Mouse (Mus musculus) macrophage (primary cell): ENCODE measurements around the gene Trim37. TPM values are rescaled to one million over a fixed set of nuclear protein-coding genes. Genes with fewer than 3 reads are reported as not detected.

ENCODE experiments used
- polyA plus RNA-seq: library from polyadenylated mRNA; stranded (reverse); fragments of 250-400 nt; gene quantifications from 3 replicates; pipeline ENCODE4 v1.2.4, GENCODE M21; 2018; ENCODE audit warnings: inconsistent platforms

The Trim37 gene
- polyA plus RNA-seq, 1 experiment from 2014 or later = 15.0 TPM

Other genes starting within 250 kb of the Trim37 start
- gene Ypel2, start 133.4 kb upstream of the Trim37 start, polyA plus RNA-seq = 1.1 to 6.4 TPM (median 4.0 TPM) in 3 replicates
- gene Gdpd1, start 53.0 kb upstream of the Trim37 start, polyA plus RNA-seq = 27.9 to 70.5 TPM (median 53.3 TPM) in 3 replicates
- gene Smg8, start 40.3 kb upstream of the Trim37 start, polyA plus RNA-seq = 14.8 to 16.3 TPM (median 15.4 TPM) in 3 replicates
- 0.32 to 6.0 TPM (median 3.3 TPM) in 3 replicates for gene Prr11, start 18.4 kb upstream of the Trim37 start, polyA plus RNA-seq
- 2.1 to 6.6 TPM (median 6.6 TPM) in 3 replicates for gene Ska2, start 17.8 kb upstream of the Trim37 start, polyA plus RNA-seq
- gene Ppm1e, start 231.9 kb downstream of the Trim37 start, polyA plus RNA-seq = 0.21 to 0.52 TPM (median 0.26 TPM) in 3 replicates